In the genomic region with DNA sequence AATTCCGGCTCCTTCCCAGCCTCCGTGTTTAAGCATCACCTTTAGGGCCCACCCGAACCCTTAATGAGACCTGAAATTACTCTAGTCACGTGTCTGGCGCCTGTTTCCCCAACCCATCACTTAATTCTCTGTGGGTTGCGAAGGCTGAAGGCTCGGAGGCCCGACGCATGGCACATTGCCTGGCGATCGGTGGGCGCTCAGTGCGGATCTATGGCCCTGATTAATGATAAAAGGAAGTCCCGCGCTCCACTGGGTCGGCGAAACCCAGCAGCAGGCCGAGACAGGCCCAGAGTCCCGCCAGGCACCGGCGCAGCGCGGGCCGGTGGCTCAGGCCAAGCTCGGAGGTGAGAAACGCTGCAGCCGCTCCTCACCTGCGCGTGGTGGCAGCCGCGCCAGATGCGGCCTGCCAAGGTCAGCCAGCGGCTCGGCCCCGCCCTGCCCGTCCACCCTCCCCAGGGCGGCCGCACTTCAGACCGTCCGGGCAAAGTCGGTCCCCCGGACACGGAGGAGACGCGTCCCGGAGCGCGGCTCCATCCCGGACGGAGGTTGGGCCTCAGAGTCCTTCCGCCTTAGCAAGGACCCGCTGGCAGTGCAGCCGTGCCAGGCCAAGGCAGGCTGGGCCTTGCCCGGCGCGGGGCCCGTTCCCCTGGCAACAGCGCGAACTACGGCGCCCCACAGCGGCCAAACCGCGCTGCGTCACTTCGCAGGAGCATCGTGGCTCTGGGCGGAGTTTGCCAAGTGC, we compare ENCODE assay signal across 8 mouse cellular contexts. TPM values are rescaled to one million over a fixed set of nuclear protein-coding genes. Genes with fewer than 3 reads are reported as not detected.
DNase-seq lines count a peak whose midpoint lies in the region; ATAC-seq and TF ChIP-seq lines count a peak whose summit lies in the region.

TSS of gene Zdhhc1 (minus strand) at position 464 of the 742 bp plus-strand sequence.

- H3K27me3 ChIP-seq in Patski: no peaks in the 10 kb centered on the region
- H3K27me3 ChIP-seq in hindbrain, embryonic 15.5 days: no peaks in the 10 kb centered on the region

- no peaks in the 10 kb centered on the region for H3K9me3 ChIP-seq in hindbrain, embryonic 15.5 days

- under 1% methylated on average over 64 of the region's 68 CpGs for WGBS in hindbrain, embryonic 15.5 days

- TF ChIP-seq CTCF in Patski (IDR thresholded peaks at IDR 0.05): peak; percentile 99

- no peak for DNase-seq in Patski (ENCODE audit: low read depth, low spot score)
- DNase-seq in cerebellum, postnatal 36 days: peak; percentile 93 to 95
- peak; percentile 89 for DNase-seq in gastrocnemius, adult 18-20 months (ENCODE audit: low spot score)
- peak; percentile 70 for DNase-seq in left cerebral cortex, adult 11 months (ENCODE audit: low spot score)
- peak; percentile 93 for DNase-seq in lung, postnatal 4 days
- DNase-seq in retina, postnatal 1 day: peak; percentile 91
- peak; percentile 93 for DNase-seq in thymus, postnatal 4 days

- in situ Hi-C loops in Patski (cut with MboI; ENCODE audit: low pct_unique_long_range_greater_than_20kb): no loop called here

- peak within 1 kb of the TSS; percentile 85 for H3K4me2 ChIP-seq in hindbrain, embryonic 15.5 days

- H3K9ac ChIP-seq in hindbrain, embryonic 15.5 days: peak within 1 kb of the TSS; percentile 82

- POLR2A ChIA-PET in Patski (lab: Charles Lee): interaction anchor here (1.3 to 1.6 kb wide), 2 partner anchors 12 to 19 kb away, joined by 3 to 4 read pairs; no protein-coding TSS in a partner anchor

- peak; percentile 82 for ATAC-seq in Patski
- ATAC-seq in hindbrain, embryonic 15.5 days (ENCODE audit: low FRiP score, low read depth): peak; percentile 91

- H3K4me1 ChIP-seq in hindbrain, embryonic 15.5 days (replicated peaks): peaks cover 25% of the 10 kb centered on the region

- H3K36me3 ChIP-seq in hindbrain, embryonic 15.5 days: no peaks in the 10 kb centered on the region

- H3K27ac ChIP-seq in hindbrain, embryonic 15.5 days (replicated peaks): peak within 1 kb of the TSS; percentile 82

- H3K4me3 ChIP-seq in hindbrain, embryonic 15.5 days: peak within 1 kb of the TSS; percentile 67

- CTCF ChIA-PET in Patski (lab: Charles Lee): no interaction called here

RNA-seq across cellular contexts. Expression of gene Zdhhc1, which starts in this region (rescaled TPM):
- 68.3 TPM for polyA plus RNA-seq in Patski (2021)
- total RNA-seq in gastrocnemius, adult 18-20 months (2021): 10 to 100 TPM; 10.3 to 11.6 TPM
- 39.8 and 41.9 TPM in 2 replicates for polyA plus RNA-seq in hindbrain, embryonic 15.5 days (2015; fragmentation: Nextera tagmentation; extraction: Ambion mirVana)
